Mouse (Mus musculus) C2C12 (cell line): ENCODE measurements around the gene Tiam2.

ENCODE experiments used
- CEBPB ChIP-seq: IDR thresholded peaks from one replicate; pipeline ENCODE4 v1.6.1; 2011; ENCODE audit warnings: low read depth, mild to moderate bottlenecking, control low read depth, moderate library complexity
- CTCF ChIP-seq: IDR thresholded peaks from one replicate; pipeline ENCODE4 v1.5.1; 2011; ENCODE audit not compliant: control insufficient read depth, insufficient read depth, insufficient read length
- MYOG ChIP-seq: IDR thresholded peaks from one replicate; pipeline ENCODE4 v1.6.1; 2011; ENCODE audit not compliant: control insufficient read depth, insufficient read length; ENCODE audit errors: extremely low read depth
- USF1 ChIP-seq: IDR thresholded peaks from one replicate; pipeline ENCODE4 v1.6.1; 2011; ENCODE audit warnings: low read depth, mild to moderate bottlenecking, control low read depth, moderate library complexity

DNA sequence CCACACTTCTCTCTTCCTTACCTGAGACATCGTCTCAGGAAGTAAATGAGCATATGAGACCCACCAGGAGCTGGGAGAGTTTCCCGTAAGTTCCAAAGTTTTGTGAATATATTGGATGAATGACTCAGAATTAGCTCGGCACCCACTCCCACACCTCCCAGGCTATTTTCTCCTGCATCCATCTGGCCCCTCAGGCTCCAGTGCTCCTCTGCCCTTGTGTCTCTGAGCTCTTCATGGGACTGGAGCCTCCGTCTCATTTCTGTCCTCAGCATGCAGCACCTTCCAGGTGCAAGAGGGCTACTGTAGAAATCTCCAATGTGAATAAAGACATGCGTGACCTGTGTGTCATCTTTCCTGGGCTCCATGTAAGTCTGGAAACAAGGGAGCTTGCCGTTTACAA is 145.6 kb downstream of the Tiam2 start:
- TF ChIP-seq USF1: no peak
- no peak for TF ChIP-seq CTCF
- no peak for TF ChIP-seq MYOG
- no peak for TF ChIP-seq CEBPB
